Mouse (Mus musculus) lung, embryonic 16.5 days (tissue): ENCODE measurements at regions not wholly inside any gene's neighbourhood (a gene's known extent, or its start where the extent isn't known, plus 50 kb on each side); places are given as distances from the start of the nearest gene placed in this dataset.

ENCODE experiments used
- ATAC-seq: fragments of 200-750 bp; cut with Nextera tagmentation; 2 replicates; pipeline ENCODE4 v1.8.0; 2017; ENCODE audit warnings: low read depth, mild to moderate bottlenecking, moderate library complexity
- H3K27ac ChIP-seq: fragments of 300-500 bp; sonication (generic); 2 replicates; pipeline ENCODE4 v1.5.1; 2014; ENCODE audit warnings: mild to moderate bottlenecking, control low read depth, low read length
- H3K27me3 ChIP-seq: fragments of 300-500 bp; sonication (generic); 2 replicates; pipeline ENCODE4 v1.6.1; 2014; ENCODE audit warnings: low read depth, low read length, mixed read lengths; ENCODE audit not compliant: control insufficient read depth, insufficient read depth
- H3K36me3 ChIP-seq: fragments of 300-500 bp; sonication (generic); 2 replicates; pipeline ENCODE4 v1.6.1; 2014; ENCODE audit warnings: low read length; ENCODE audit not compliant: control insufficient read depth, insufficient read depth
- H3K4me1 ChIP-seq: fragments of 300-500 bp; sonication (generic); replicated peaks from 2 replicates; pipeline ENCODE4 v1.6.1; 2014; ENCODE audit warnings: low read length, mixed read lengths; ENCODE audit not compliant: control insufficient read depth, insufficient read depth
- H3K4me2 ChIP-seq: fragments of 300-500 bp; sonication (generic); 2 replicates; pipeline ENCODE4 v1.6.1; 2014; ENCODE audit warnings: low read depth, low read length, control low read depth
- H3K4me3 ChIP-seq: fragments of 300-500 bp; sonication (generic); 2 replicates; pipeline ENCODE4 v1.5.1; 2014; ENCODE audit warnings: mild to moderate bottlenecking, low read length, control low read depth
- H3K9ac ChIP-seq: fragments of 300-500 bp; sonication (generic); 2 replicates; pipeline ENCODE4 v1.6.1; 2014; ENCODE audit warnings: low read length, control low read depth
- H3K9me3 ChIP-seq: fragments of 300-500 bp; sonication (generic); 2 replicates; pipeline ENCODE4 v1.6.1; 2016; ENCODE audit warnings: low read length; ENCODE audit not compliant: control insufficient read depth
- WGBS: fragments of 180-500 bp; shearing (Covaris S2); extraction: QIAGEN DNeasy Blood & Tissue Kit; methylation state at CpG from one replicate; pipeline ENCODE4 v1.1.7; 2014; 5-methylcytosine and 5-hydroxymethylcytosine counted together

GRCm38 (mm10) chr14:87314999-87315732 is 101.3 kb upstream of the Tdrd3 start:
- H3K4me2 ChIP-seq, result no peak overlapping the region
- ATAC-seq, result no peak
- 20% methylated on average over 6 of the region's 6 CpGs for WGBS
- no peak overlapping the region for H3K9ac ChIP-seq
- H3K4me1 ChIP-seq, result no peaks in the 10 kb centered on the region
- no peak overlapping the region for H3K4me3 ChIP-seq
- H3K9me3 ChIP-seq, result no peaks in the 10 kb centered on the region
- no peaks in the 10 kb centered on the region for H3K27me3 ChIP-seq
- no peak overlapping the region for H3K27ac ChIP-seq
- H3K36me3 ChIP-seq, result no peaks in the 10 kb centered on the region

- Histone ChIP-seq H3K4me2 (no peak overlapping the region), H3K9ac (no peak overlapping the region), H3K4me3 (no peak overlapping the region), H3K27me3 (no peaks in the 10 kb centered on the region), H3K4me1 (no peaks in the 10 kb centered on the region), H3K36me3 (no peaks in the 10 kb centered on the region), H3K27ac (no peak overlapping the region), H3K9me3 (no peaks in the 10 kb centered on the region)
- ATAC-seq, result no peak
- WGBS, result 19% methylated on average over 1 of the region's 1 CpGs
Measured at GRCm38 (mm10) chr14:87327841-87328240, 88.6 kb upstream of the Tdrd3 start.

- no peaks in the 10 kb centered on the region for H3K4me1 ChIP-seq
- H3K9ac ChIP-seq, result no peak overlapping the region
- no peak overlapping the region for H3K4me3 ChIP-seq
- H3K9me3 ChIP-seq, result no peaks in the 10 kb centered on the region
- H3K36me3 ChIP-seq, result no peaks in the 10 kb centered on the region
- H3K27ac ChIP-seq, result no peak overlapping the region
- 58% methylated on average over 8 of the region's 8 CpGs for WGBS
- H3K4me2 ChIP-seq, result no peak overlapping the region
- H3K27me3 ChIP-seq, result no peaks in the 10 kb centered on the region
- ATAC-seq, result no peak
Measured at GRCm38 (mm10) chr14:87337950-87338526, 78.4 kb upstream of the Tdrd3 start.

- H3K36me3 ChIP-seq, result no peaks in the 10 kb centered on the region
- ATAC-seq, result no peak
- no peaks in the 10 kb centered on the region for H3K27me3 ChIP-seq
- no peaks in the 10 kb centered on the region for H3K9me3 ChIP-seq
- no peak overlapping the region for H3K4me2 ChIP-seq
- no peak overlapping the region for H3K9ac ChIP-seq
- no peak overlapping the region for H3K4me3 ChIP-seq
- H3K4me1 ChIP-seq, result no peaks in the 10 kb centered on the region
- H3K27ac ChIP-seq, result no peak overlapping the region
- 84% methylated on average over 1 of the region's 1 CpGs for WGBS
Measured at GRCm38 (mm10) chr14:87344540-87344939, 71.9 kb upstream of the Tdrd3 start.

GRCm38 (mm10) chr14:87346812-87347211 is 69.6 kb upstream of the Tdrd3 start:
- Histone ChIP-seq H3K27me3 (no peaks in the 10 kb centered on the region), H3K36me3 (no peaks in the 10 kb centered on the region), H3K9ac (no peak overlapping the region), H3K4me1 (no peaks in the 10 kb centered on the region), H3K4me2 (no peak overlapping the region), H3K27ac (no peak overlapping the region), H3K9me3 (no peaks in the 10 kb centered on the region), H3K4me3 (no peak overlapping the region)
- no peak for ATAC-seq
- 85% methylated on average over 3 of the region's 3 CpGs for WGBS

- 78% methylated on average over 3 of the region's 3 CpGs for WGBS
- no peak overlapping the region for H3K27ac ChIP-seq
- no peaks in the 10 kb centered on the region for H3K27me3 ChIP-seq
- H3K4me2 ChIP-seq, result no peak overlapping the region
- ATAC-seq, result no peak
- H3K4me3 ChIP-seq, result no peak overlapping the region
- H3K9ac ChIP-seq, result no peak overlapping the region
- H3K36me3 ChIP-seq, result no peaks in the 10 kb centered on the region
- no peaks in the 10 kb centered on the region for H3K9me3 ChIP-seq
- no peaks in the 10 kb centered on the region for H3K4me1 ChIP-seq
Measured at GRCm38 (mm10) chr14:87348825-87349224, 67.6 kb upstream of the Tdrd3 start.

- H3K36me3 ChIP-seq, result no peaks in the 10 kb centered on the region
- WGBS, result 92% methylated on average over 2 of the region's 2 CpGs
- no peaks in the 10 kb centered on the region for H3K27me3 ChIP-seq
- H3K4me1 ChIP-seq, result no peaks in the 10 kb centered on the region
- no peak overlapping the region for H3K9ac ChIP-seq
- no peak overlapping the region for H3K4me3 ChIP-seq
- no peak overlapping the region for H3K4me2 ChIP-seq
- ATAC-seq, result no peak
- H3K27ac ChIP-seq, result no peak overlapping the region
- H3K9me3 ChIP-seq, result no peaks in the 10 kb centered on the region
Measured at GRCm38 (mm10) chr14:87365793-87366192, 50.6 kb upstream of the Tdrd3 start.
